Mouse (Mus musculus) bone marrow, adult 2 months (tissue): ENCODE results near the gene Cxcr6.

Experiments used
- CTCF ChIP-seq: fragments of 200-500 bp; IDR thresholded peaks from 2 replicates; pipeline ENCODE4 v1.5.1; 2011; ENCODE audit warnings: low read length, control low read depth; ENCODE audit not compliant: control insufficient read depth, insufficient read depth
- POLR2A ChIP-seq: fragments of 200-500 bp; IDR thresholded peaks from 2 replicates; pipeline ENCODE4 v1.6.1; 2011; ENCODE audit warnings: low read depth, mild to moderate bottlenecking, control low read depth, low read length, borderline replicate concordance; ENCODE audit not compliant: control insufficient read depth

DNA sequence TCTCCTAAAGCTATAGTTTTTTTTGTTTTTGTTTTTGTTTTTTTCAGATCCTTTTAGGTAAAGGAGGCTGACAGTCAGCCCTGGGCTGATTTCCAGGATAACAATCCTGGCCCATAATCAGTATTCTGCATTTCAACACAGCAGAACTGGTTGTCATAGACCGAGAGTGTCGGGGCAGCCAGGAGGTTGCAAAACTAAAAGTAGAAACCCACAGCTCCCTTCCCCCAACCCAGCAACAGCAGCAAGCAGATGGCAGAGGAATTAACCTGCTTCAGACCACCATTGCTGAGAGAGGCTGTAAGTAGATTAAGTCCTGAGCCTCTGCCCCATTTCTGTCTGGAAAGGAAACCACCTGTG, 44.4 kb downstream of the Cxcr6 start:
- TF ChIP-seq POLR2A (no peak), CTCF (no peak)
